Mouse (Mus musculus): ENCODE results near the gene Zfp462. TPM values are rescaled to one million over a fixed set of nuclear protein-coding genes. Genes with fewer than 3 reads are reported as not detected.

Zfp462 gene
- polyA plus RNA-seq, 2 experiments = 4.2 to 26.7 TPM

DNA sequence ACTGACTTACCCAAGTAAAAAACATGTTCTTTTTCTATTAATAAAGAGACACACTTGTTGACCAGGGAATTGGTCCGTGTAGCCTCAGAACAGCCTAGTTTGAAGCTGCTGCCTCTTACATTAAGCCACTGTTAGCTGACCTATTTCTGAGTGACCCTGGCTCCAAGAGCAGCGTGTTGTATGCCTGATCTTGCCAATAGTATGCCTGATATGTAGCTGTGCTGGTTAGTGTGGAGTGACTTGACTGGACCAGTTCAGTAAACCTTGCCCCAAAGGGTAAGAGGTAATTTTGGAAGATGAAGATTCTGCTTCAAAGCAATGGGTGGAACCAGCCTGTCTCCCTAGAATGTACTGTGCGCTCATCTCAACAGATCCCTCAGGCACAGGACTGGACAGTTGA, 26.5 kb downstream of the Zfp462 start:
- no peak for TF ChIP-seq POLR2A (IDR thresholded peaks at IDR 0.05; ENCODE audit: borderline replicate concordance, extremely low read depth, insufficient read depth, insufficient read length)
- no peak for ATAC-seq (ENCODE audit: low FRiP score, low read depth)
- DNase-seq (ENCODE audit: low spot score) = no peak
- H3K9ac ChIP-seq (ENCODE audit: low read depth, low read length, severe bottlenecking) = no peak overlapping the region
- no peaks in the 10 kb centered on the region for H3K27me3 ChIP-seq (ENCODE audit: control insufficient read depth, insufficient read depth, low read length)
- WGBS = 84% methylated on average over 3 of the region's 3 CpGs
- no peak overlapping the region for H3K4me3 ChIP-seq (replicated peaks; ENCODE audit: low read length)
- peaks cover 2% of the 10 kb centered on the region; the same call in 1 of the 2 replicates for H3K36me3 ChIP-seq (ENCODE audit: control insufficient read depth, insufficient read depth, low read length)
- H3K9me3 ChIP-seq (ENCODE audit: control insufficient read depth, low read length) = no peaks in the 10 kb centered on the region
- H3K4me1 ChIP-seq (ENCODE audit: control insufficient read depth, insufficient read depth, low read length) = peaks cover 3% of the 10 kb centered on the region
- H3K4me2 ChIP-seq (replicated peaks; ENCODE audit: low read depth, low read length, severe bottlenecking) = no peak overlapping the region
- no peak overlapping the region for H3K27ac ChIP-seq (replicated peaks; ENCODE audit: low read depth, low read length)

DNA sequence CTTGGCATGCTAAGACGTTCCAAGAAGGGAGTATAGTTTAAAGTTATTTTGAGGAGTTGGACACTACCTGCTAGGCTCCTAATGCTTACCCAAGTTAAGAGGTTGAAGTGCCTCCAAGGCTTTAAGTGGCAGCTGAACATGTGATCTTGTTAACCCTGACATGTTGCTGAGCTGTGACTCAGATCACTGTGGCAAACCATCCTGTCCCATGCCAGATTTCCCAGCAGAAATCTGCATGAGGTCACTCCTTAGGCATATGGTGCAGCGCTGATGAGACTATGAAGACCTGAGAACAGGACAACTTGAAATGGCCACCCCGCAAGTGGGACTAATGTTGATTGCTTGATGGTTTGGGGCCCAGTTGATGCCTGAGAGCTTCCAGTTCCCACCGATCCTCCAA, 27.2 kb downstream of the Zfp462 start:
- peaks cover 2% of the 10 kb centered on the region; the same call in 1 of the 2 replicates for H3K36me3 ChIP-seq (ENCODE audit: control insufficient read depth, insufficient read depth, low read length)
- ATAC-seq (ENCODE audit: low FRiP score, low read depth) = no peak
- H3K9ac ChIP-seq (ENCODE audit: low read depth, low read length, severe bottlenecking) = no peak overlapping the region
- TF ChIP-seq POLR2A (IDR thresholded peaks at IDR 0.05; ENCODE audit: borderline replicate concordance, extremely low read depth, insufficient read depth, insufficient read length) = no peak
- DNase-seq (ENCODE audit: low spot score) = no peak
- no peaks in the 10 kb centered on the region for H3K27me3 ChIP-seq (ENCODE audit: control insufficient read depth, insufficient read depth, low read length)
- H3K4me2 ChIP-seq (replicated peaks; ENCODE audit: low read depth, low read length, severe bottlenecking) = no peak overlapping the region
- H3K27ac ChIP-seq (replicated peaks; ENCODE audit: low read depth, low read length) = no peak overlapping the region
- H3K4me1 ChIP-seq (ENCODE audit: control insufficient read depth, insufficient read depth, low read length) = no peaks in the 10 kb centered on the region
- H3K4me3 ChIP-seq (replicated peaks; ENCODE audit: low read length) = no peak overlapping the region
- WGBS = 92% methylated on average over 4 of the region's 4 CpGs
- no peaks in the 10 kb centered on the region for H3K9me3 ChIP-seq (ENCODE audit: control insufficient read depth, low read length)

DNA sequence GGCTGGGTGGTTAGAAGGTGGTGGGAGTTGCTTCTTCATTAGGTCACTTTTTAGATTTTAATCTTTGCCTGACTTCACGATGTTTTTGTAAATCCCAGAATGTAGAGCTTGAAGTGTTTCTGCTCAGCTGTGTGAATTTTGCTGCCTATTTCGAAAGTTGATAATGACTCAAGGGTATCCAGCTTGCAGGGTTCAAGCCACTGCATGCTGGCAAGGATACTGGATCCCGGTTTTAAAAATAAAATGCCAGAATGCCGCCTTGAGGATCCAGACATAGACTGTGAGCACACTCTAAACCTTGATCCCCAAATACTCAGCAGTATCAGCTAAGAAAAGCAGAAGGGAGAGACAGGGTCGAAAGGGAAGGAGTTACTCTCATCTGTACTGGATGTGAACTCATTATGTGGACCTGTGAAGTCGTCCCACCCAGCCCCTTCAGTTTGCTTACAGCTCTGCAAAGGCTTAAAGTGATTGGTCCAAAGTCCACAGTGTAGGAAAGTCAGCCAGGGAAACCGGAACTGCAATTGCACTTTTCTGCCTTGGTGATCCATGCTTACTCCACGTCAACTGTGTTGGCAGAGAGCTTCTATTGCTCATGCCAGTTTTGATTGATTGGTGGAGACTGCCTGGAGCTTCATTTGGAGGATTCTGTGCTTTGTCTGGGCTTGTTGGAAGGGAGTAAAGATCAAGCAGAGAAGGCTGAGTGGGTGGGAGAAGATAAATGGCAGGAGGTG, 28.1 kb downstream of the Zfp462 start:
- Histone ChIP-seq H3K27me3 (ENCODE audit: control insufficient read depth, insufficient read depth, low read length) (no peaks in the 10 kb centered on the region), H3K4me1 (ENCODE audit: control insufficient read depth, insufficient read depth, low read length) (0 out of 2 replicates have a peak, but pooled peaks cover 5% of the 10 kb centered on the region), H3K9ac (ENCODE audit: low read depth, low read length, severe bottlenecking) (no peak overlapping the region), H3K4me3 (replicated peaks; ENCODE audit: low read length) (no peak overlapping the region), H3K36me3 (ENCODE audit: control insufficient read depth, insufficient read depth, low read length) (peaks cover 2% of the 10 kb centered on the region; the same call in 1 of the 2 replicates), H3K4me2 (replicated peaks; ENCODE audit: low read depth, low read length, severe bottlenecking) (no peak overlapping the region), H3K27ac (replicated peaks; ENCODE audit: low read depth, low read length) (no peak overlapping the region), H3K9me3 (ENCODE audit: control insufficient read depth, low read length) (no peaks in the 10 kb centered on the region)
- ATAC-seq (ENCODE audit: low FRiP score, low read depth) = no peak
- 64% methylated on average over 8 of the region's 8 CpGs for WGBS
- TF ChIP-seq POLR2A (IDR thresholded peaks at IDR 0.05; ENCODE audit: borderline replicate concordance, extremely low read depth, insufficient read depth, insufficient read length) = no peak
- DNase-seq (ENCODE audit: low spot score) = peak; percentile 17

DNA sequence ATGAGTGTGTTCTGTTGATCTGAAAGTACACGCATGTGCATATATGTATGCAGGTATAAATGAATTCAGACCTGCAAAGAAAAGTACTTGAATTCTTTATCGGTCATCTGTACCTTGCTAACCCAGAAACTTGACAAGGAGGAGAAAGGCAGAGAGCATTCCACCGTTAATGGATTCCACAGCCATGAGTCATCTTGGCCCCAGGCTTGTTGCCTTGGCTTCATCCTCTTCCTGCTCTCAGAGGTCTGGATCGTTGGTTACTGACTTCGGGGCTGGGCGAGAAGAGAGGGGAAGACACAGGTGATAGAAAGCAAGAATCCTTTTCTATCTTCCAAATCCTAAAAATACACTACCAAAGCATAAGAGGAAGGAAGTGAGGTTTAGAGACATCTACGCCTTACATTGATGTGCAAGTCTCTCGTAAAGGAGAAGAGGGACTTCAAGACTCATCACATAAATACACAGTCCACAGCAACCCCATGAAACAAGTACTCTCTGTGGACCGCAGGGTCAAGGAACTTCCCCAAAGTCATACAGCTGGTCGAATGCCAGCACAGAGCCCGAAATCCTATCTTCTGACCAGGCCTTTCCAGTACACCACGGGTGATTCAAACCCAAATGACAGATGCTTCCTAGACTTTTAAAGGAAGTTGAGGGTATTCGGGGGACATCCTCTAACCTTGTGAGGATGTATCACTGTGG, 35.1 kb downstream of the Zfp462 start:
- TF ChIP-seq POLR2A (IDR thresholded peaks at IDR 0.05; ENCODE audit: borderline replicate concordance, extremely low read depth, insufficient read depth, insufficient read length) = no peak
- Histone ChIP-seq H3K9me3 (ENCODE audit: control insufficient read depth, low read length) (no peaks in the 10 kb centered on the region), H3K4me2 (replicated peaks; ENCODE audit: low read depth, low read length, severe bottlenecking) (no peak overlapping the region), H3K4me1 (ENCODE audit: control insufficient read depth, insufficient read depth, low read length) (peaks cover 19% of the 10 kb centered on the region), H3K27me3 (ENCODE audit: control insufficient read depth, insufficient read depth, low read length) (no peaks in the 10 kb centered on the region), H3K27ac (replicated peaks; ENCODE audit: low read depth, low read length) (no peak overlapping the region), H3K4me3 (replicated peaks; ENCODE audit: low read length) (no peak overlapping the region), H3K36me3 (ENCODE audit: control insufficient read depth, insufficient read depth, low read length) (no peaks in the 10 kb centered on the region), H3K9ac (ENCODE audit: low read depth, low read length, severe bottlenecking) (no peak overlapping the region)
- WGBS = 65% methylated on average over 13 of the region's 13 CpGs
- ATAC-seq (ENCODE audit: low FRiP score, low read depth) = 0 out of 2 replicates have a peak, but pooled peaks have one; percentile 56
- peak; percentile 79 for DNase-seq (ENCODE audit: low spot score)

DNA sequence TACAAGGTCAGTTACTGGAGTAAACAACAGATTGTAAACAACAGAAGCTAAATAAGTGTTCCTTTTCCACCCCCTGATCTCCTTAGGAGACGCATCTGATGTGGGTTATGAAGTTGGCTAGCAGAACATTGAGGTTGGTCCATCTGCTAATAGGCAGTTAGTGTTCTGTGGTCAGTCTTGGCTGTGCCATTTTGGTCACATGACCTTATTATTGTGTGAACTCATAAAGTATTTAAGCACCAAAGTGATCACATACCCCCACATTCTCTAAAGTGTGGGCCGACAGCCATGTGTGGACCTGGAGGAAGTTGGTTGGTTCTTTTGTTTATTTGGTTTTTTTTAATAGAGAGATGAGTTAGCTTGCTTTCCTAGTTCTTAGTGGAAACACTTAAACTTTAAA, 39.7 kb downstream of the Zfp462 start:
- TF ChIP-seq POLR2A (IDR thresholded peaks at IDR 0.05; ENCODE audit: borderline replicate concordance, extremely low read depth, insufficient read depth, insufficient read length) = no peak
- WGBS = 58% methylated on average over 2 of the region's 2 CpGs
- H3K9ac ChIP-seq (ENCODE audit: low read depth, low read length, severe bottlenecking) = no peak overlapping the region
- no peaks in the 10 kb centered on the region for H3K27me3 ChIP-seq (ENCODE audit: control insufficient read depth, insufficient read depth, low read length)
- peaks cover 10% of the 10 kb centered on the region for H3K4me1 ChIP-seq (ENCODE audit: control insufficient read depth, insufficient read depth, low read length)
- no peak overlapping the region for H3K4me2 ChIP-seq (replicated peaks; ENCODE audit: low read depth, low read length, severe bottlenecking)
- DNase-seq (ENCODE audit: low spot score) (no peak), ATAC-seq (ENCODE audit: low FRiP score, low read depth) (0 out of 2 replicates have a peak, but pooled peaks have one; percentile 32)
- peaks cover 4% of the 10 kb centered on the region; the same call in 1 of the 2 replicates for H3K36me3 ChIP-seq (ENCODE audit: control insufficient read depth, insufficient read depth, low read length)
- H3K27ac ChIP-seq (replicated peaks; ENCODE audit: low read depth, low read length) = no peak overlapping the region
- H3K4me3 ChIP-seq (replicated peaks; ENCODE audit: low read length) = no peak overlapping the region
- no peaks in the 10 kb centered on the region for H3K9me3 ChIP-seq (ENCODE audit: control insufficient read depth, low read length)

All from limb, embryonic 14.5 days (tissue).